Mouse (Mus musculus) common myeloid progenitor, adult 5-6 weeks (primary cell): ENCODE measurements around the gene Ckb. TPM values are rescaled to one million over a fixed set of nuclear protein-coding genes. Genes with fewer than 3 reads are reported as not detected.
"Not testable (repeated sequence)": the region's sequence is repeated elsewhere in the genome, so short reads cannot be mapped to it uniquely, and the experiment has no call there.

Experiments used
- ATAC-seq: replicated peaks from 2 replicates; pipeline ENCODE4 v1.8.0; 2016; ENCODE audit warnings: low read depth, mild to moderate bottlenecking, moderate TSS enrichment, inconsistent platforms; ENCODE audit not compliant: poor library complexity, severe bottlenecking
- total RNA-seq: library from RNA; stranded (forward); fragments of 200-1000, 187-1606 nt; gene quantifications from 2 replicates; pipeline ENCODE4 v1.2.3, GENCODE M21; 2017

Ckb gene
- 1.1 and 2.8 TPM in 2 replicates for total RNA-seq

GRCm38 (mm10) chr12:111672176-111672575 lies at the start of gene Ckb:
TSS of gene Ckb (minus strand) at chr12:111672338.
- no peak; the same call in 1 of the 2 replicates for ATAC-seq

GRCm38 (mm10) chr12:111720222-111720621 lies 48.1 kb upstream of the Ckb start:
- ATAC-seq, result no peak

GRCm38 (mm10) chr12:111718656-111719055 lies 46.5 kb upstream of the Ckb start:
- ATAC-seq, result no peak

DNA sequence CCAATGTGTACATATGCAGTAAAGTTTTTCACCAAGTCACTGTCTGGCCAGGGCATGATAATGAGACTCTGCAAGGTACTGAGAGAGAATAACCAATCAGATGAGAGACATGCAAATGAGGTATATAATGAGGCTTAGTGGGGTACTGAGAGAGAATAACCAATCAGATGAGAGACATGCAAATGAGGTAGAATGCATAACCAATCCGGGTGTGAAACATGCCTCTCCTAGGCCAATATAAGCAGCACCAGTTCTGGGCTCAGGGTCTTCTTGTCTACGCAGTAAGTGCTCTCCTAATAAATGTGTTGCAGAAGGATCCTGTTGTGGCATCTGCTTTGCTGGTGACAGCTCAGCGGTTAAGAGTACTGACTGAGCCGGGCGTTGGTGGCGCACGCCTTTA lies 44.4 kb upstream of the Ckb start:
- ATAC-seq, result no peak

GRCm38 (mm10) chr12:111713880-111714279 lies 41.7 kb upstream of the Ckb start:
- ATAC-seq, result not testable (repeated sequence)

DNA sequence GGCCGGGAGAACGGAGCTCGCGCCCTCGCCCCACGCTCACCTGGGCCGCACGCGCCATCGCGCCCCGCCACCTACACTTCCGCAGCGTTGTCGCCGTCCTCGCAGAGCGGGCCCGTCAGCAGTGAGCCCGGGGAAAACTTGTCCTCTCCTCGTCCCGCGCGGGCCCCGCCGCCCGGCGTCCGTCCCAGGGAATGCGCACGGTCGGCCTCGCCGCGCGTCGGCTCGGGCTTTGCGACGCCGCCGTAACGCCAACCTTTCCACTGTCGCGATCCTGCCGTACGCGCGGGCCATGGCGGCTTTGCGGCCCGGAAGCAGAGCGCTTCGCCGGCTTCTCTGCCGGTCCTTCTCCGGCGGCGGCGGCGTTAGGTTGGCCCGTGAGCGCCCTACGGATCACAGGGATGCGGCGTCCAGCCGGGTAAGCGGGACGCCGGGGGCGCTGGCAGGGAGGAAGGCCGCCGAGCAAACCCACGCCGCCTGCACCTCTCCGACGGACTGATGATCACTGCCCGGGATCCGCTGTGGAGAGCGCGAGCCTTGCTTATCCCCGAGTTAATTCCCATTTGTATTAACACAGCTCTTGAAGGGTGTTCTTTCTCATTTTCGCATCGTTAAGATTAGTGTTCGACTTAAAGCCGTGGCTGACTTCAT lies 41.0 kb upstream of the Ckb start, which contains the start of the genes Bag5 and Apopt1:
Bag5 (minus strand) TSS at position 254 of the 648 bp plus-strand sequence.
Apopt1 (plus strand) TSS at position 258 of the 648 bp plus-strand sequence.
- peak; percentile 94 for ATAC-seq

DNA sequence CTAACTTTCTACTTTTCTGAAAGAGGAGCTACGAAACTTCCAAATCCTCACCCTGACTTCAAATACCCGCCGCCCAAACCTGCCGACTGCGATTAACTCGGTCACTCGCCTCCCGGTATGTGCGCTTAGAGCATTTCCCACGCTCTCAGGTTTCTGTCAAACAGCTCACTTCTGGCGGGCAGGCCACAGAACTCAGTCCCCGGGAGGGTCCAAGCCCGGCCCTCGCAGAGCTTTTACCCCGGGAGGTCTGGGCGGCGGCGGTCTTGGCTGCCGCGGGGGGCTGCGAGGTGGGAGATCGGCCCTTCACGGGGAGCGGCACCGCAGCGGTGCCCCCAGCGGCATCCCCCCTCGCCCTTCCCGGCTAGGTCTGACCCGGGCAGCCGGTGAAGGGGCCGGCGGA lies 40.3 kb upstream of the Ckb start:
- ATAC-seq, result no peak

GRCm38 (mm10) chr12:111710091-111710490 lies 38.0 kb upstream of the Ckb start:
- no peak for ATAC-seq

- no peak for ATAC-seq
Observed at GRCm38 (mm10) chr12:111708181-111708580, 36.0 kb upstream of the Ckb start.

GRCm38 (mm10) chr12:111705186-111705973 lies 33.2 kb upstream of the Ckb start:
- no peak for ATAC-seq

DNA sequence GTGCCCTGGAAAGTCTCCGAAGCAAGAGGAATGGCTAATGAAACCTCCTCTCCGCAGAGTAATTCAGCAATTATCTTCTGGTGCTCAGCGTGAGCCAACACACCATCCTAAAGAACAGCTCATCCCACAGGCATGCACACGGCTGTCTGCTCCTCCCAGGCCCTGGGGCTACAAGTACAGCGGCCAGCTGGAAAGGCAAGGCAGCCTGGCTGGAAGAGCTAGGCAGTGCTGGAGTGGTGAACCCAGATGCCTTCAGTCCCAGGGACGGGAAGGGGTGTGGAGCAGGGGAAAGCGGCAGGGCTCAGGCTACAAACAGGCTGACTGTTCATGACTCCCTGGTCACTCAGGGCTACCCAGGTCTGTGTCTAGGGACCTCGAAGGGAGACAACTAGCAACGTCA lies 32.5 kb upstream of the Ckb start:
- ATAC-seq, result no peak

GRCm38 (mm10) chr12:111703301-111703700 lies 31.2 kb upstream of the Ckb start:
- no peak for ATAC-seq

DNA sequence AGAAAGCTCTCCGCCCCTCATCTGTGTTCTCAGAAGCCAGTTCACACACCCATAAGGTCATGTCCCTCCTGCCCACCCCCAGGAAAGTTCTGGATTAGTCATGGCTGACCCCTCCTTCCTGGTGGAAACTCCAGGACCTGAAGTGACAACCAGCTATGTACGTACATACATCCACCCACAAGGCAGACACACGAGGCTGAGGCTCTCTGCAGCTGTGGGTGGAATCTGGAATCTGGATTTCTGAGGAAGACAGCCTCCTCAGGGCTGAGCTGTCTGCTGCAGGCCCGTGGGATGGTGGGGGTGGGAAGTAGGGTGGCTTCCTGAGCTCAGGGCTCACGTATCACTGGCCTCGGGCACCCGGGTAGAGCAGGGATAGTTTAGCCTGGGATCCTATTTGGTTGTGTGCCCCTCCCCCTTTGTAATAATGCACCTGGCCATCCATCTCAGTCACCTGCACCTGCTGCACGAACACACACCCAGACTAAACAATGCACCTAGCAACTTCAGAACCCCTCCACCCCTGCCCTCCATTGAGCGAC lies 28.9 kb upstream of the Ckb start:
- no peak for ATAC-seq

DNA sequence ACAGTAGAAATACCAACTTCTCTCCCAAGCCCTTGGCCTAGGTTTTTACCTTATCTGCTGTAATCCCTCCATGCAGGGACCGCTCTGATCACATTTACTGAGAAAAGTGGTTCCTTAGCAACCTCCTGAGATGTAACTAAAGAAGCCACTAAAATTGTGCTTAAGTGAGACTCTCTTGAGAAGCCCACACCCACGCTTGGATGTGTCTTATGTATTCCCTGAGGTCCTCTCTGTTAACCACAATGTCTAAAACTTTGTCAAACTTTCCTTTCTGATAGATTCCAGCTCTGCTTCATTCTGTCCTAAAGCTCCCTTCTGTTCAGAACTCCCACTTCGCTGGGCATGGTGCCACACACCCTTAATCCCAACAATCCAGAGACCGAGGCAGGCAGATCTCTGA lies 27.4 kb upstream of the Ckb start:
- ATAC-seq, result no peak

DNA sequence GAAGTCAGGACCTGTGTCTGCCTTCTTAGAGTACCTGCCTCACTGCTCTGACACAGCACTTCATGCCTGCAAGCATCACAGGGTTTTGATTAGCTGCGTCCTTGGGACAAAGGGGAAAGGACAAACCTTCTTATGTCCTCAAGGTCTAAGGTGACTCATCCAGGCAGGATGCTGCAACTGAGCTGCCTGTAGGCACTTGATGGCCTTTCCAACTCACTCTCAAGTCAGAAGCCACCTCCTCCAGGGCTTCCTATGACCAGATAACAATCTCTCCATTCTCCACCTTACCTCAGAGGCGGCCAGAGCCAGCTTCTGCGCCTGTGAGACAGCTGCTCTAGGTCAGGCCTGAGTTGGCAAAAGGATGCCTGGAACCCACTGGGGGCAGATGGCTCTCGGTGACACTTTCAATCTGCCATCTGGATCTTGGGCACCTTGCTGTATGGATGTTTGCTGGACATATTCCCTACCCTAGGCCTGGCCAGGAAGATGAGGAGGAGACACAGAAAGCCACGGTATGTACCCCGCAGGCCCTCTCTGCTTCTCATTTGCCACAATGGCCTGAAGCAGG lies 26.3 kb upstream of the Ckb start:
- ATAC-seq, result no peak

- ATAC-seq, result no peak
Observed at GRCm38 (mm10) chr12:111697708-111698107, 25.6 kb upstream of the Ckb start.

- ATAC-seq, result peak; percentile 78
Observed at GRCm38 (mm10) chr12:111696239-111696638, 24.1 kb upstream of the Ckb start.

DNA sequence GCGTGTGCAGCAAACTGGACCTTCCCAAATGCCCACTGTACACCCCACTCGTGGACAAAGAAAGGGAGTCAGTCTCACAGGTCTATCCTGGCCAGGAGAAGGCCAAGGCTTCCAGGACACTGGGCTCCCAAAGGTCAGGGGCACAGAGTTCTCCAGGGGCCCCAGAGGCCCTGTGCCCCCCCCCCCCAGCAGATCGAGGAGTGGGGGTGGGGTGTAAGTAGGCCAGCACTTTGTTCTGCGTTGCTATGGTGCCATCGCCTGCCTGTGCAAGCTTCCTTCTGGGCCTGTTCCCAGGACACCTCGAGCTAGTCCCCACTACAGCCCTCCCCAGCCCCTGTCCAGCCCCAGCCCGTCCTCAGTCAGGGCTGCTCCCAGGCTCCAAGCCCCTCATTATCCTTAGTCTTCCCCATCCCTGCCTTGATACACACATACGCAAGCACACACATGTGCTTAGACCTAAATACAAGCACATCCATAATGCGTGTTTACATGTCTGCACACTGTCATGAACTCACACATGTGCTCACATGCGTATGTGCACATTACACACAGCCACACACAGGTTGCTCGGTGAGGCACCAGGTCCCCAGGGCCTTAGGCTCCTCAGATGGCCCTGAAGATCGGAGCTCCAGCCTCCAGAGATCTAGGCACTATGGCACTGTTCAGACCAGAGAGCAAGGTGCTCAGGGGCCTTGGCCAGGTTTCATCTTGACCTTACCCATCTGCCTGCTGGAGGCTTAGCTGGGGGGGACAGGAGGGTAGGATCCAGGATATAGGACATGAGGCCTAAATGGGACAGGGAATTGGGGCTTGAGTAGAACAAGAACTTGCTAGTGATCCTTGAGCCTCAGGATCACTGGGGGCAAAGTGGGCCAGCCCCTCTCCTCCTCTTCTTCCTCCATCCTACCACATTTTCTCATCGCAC lies 23.0 kb upstream of the Ckb start:
- ATAC-seq, result no peak

DNA sequence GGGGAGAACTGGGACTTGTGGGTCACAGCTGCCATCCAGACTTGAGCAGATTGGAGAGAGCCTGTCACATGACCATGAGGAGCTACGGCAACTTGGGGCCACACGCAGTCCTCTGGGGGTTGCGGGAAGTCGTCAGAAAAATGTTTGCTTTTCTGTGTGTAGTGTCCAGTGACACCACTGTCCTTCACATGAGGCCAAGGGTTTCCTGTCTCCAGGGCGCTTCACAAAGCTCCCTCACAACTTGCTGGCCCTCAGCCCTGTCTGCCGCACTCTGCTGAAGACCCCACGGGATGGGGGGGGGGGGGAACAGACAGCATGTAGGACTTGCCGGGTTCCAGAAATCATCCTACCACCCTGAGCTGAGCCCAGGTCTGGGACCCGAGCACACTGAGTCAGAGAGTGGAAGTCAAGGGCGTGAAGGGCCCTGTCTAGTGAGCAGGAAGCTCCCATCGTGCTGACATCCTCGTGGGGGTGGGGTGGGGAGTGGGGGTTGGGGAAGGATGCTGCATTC lies 22.2 kb upstream of the Ckb start:
- no peak for ATAC-seq
